Mouse (Mus musculus) ovary, adult 10 weeks (tissue): ENCODE measurements around the gene Afap1. TPM values are rescaled to one million over a fixed set of nuclear protein-coding genes. Genes with fewer than 3 reads are reported as not detected.

ENCODE experiments used
- polyA plus RNA-seq: library from polyadenylated mRNA; stranded (reverse); fragments of 350-450 nt; fragmentation: Illumina TruSeq; extraction: RNeasy Lipid Tissue Mini Kit (QIAGEN cat#74804); gene quantifications from one replicate; pipeline ENCODE4 v1.2.3, GENCODE M21; 2014

Afap1 gene
- 17.1 TPM for polyA plus RNA-seq

DNA sequence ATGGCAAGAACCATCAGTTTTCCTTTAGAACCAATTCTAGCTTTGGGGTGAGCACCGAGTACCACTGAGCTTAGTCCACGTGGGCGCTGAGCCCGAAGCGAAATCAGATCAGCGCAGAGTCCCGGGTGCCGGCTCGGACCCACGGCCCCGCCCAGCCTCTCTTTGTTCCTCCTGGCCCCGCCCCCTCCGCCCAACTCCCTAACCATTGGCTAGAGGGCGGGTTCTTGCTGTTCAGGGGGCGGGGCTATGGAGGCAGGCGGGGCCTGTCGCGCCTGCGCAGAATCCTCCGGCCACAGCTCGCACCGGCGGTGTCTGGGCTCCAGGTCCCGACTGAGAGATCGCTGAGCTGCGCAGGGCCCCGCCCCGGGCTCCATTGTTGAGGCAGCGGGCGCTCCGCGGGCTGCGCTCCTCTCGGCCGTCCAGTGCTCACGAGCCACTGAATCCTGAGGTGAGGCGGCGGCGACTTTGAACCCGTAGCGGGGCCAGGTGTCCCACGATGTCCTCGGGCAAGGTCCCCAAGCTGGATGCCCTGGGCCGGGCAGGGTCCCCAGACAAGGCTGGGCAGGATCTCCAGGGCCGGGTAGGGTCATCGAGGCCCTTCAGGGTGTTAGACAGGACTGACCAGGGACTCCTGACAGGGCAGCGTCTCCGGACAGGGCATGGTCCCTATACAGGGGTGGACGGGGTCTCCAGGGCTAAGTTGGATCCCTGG lies at the start of gene Afap1:
TSS of gene Afap1 (plus strand) at position 227 of the 712 bp plus-strand sequence.

Other genes starting within 250 kb of the Afap1 start
- 1.7 TPM for gene Htra3, start 213.5 kb upstream of the Afap1 start, polyA plus RNA-seq
- gene Sh3tc1, start 153.3 kb upstream of the Afap1 start, polyA plus RNA-seq = 0.23 TPM
- gene Ablim2, start 135.4 kb upstream of the Afap1 start, polyA plus RNA-seq = 0.20 TPM